Mouse (Mus musculus) naive thymus-derived CD4-positive, alpha-beta T cell, adult 5 months (primary cell): ENCODE results near the gene Lin28a. TPM values are rescaled to one million over a fixed set of nuclear protein-coding genes. Genes with fewer than 3 reads are reported as not detected.

Experiments used
- polyA plus RNA-seq: library from polyadenylated mRNA; unstranded; fragments of 100-300 nt; shearing (Covaris generic); gene quantifications from one replicate; pipeline ENCODE4 v1.2.1, GENCODE M21; 2017

Gene Lin28a
- not detected for polyA plus RNA-seq

DNA sequence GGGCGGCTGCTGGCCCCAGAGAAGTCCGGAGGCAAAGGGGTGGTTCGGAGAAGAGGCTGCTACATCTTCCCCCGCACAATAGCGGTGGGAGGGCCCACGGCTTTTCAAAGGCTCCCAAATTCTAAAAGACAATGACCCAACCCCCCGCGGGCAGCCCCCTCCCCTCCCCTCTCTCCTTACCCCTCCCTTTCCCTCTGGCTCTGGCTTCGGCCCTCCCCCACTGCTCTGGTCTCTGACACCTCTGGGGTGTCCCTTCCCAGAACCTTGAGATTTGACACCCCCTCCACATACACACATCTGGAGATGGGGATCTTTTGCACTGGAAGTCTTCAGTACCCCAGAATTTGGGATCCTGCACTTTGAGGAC is at the start of gene Lin28a:
Gene Lin28a, minus strand, starts transcription at position 63 of the 367 bp plus-strand sequence.

DNA sequence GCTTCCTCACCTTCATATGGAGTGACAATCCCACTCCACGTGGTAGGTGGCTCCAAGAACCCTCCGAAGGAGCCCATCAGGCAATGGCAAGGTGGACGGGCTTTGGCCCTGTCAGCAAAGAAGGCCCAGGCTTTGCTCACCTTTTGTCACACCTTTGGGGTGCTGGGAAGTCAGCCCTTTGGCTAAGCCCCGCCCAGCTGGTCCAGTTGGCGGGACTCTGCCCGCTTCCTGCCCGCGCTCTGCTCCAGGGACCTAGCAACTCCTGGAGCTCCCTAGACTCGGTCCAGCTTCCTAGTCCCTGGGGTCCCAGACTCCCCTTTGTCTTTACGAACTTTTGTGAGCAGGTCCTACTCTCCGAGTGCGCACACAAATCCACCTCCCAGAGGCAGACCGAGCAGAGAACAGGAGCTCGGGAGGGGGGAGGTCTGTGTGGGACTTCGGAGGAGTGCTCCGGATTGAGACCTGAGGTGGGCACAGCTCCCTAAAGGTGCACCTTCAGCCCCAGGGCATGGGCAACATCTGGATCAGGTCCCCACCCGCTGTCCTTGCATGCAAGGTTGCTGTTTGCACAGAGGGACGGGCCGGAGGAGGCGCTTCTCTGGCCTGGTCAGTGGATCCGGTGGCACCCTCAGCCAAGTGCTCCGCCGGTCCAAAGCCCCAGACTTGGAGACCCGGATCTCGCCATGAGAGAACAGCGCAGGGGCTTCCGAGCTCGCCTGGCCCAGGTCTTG is 41.7 kb upstream of the Lin28a start, which contains the start of gene Crybg2:
Gene Crybg2, plus strand, starts transcription at position 681 of the 731 bp plus-strand sequence.

DNA sequence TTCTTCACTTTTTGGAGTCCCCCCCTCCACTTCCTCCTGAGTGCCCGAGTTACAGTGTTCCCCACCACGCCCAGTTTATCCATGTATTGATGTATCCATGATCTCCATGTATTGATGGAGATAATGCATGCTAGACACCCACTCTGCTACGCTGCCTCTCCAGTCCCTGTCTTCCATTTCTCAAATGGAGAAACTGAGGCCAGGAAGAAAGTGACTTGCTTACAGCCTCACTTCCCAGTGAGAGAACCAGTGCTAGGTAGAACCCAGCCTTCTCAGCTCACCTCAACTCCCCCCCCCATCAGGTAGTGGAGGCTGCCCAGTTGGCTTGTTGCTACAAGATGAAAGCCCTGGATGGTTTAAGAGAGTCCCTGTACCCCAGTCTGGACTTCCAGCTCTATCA is 34.9 kb upstream of the Lin28a start, which contains the start of gene Zfp683:
Gene Zfp683, plus strand, starts transcription at position 301 of the 400 bp plus-strand sequence.

DNA sequence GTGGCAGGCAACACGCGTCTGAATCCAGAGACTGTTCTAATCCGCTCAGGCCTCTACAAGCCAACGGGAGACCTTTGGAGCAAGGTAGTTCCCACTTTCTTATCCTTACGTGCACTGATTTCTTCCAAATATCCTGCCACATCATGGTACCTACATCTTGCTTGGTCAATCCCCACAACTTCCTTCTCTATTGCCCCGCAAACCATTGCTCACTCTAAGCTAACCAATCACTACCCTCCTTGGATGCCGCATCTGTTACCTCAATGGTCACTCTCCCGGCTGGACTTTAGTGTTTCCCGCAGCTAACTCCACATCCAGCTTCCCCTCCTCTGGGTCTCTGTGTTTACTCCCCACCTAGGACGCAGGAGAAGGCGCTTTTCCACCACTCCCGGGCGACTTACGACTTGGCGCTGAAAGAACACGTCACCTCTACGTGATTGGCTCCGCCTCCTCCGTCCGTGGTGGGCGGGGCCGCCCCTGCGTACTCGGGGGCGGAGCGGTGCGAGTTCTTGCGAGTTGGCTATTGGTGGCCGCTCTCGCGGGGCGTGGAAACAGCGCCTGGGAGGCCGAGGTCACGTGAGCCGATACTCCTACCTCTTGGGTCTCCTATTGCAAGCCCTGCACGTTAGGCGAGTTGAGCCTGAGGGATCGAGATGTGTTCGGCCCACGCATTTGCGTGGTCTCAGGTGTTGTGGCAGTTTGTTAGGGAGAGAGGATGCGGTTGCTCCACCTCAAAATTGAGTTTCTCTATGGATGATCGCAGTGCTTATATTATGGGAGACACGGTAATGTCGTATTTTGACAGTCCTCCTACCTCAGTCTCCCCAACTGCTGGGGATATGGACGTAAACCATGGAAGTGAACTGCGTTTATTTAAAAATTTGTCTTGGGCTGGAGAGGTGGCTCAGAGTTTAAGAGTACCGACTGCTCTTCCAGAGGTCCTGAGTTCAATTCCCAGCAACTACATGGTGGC is 17.9 kb downstream of the Lin28a start, which contains the start of gene Dhdds:
Gene Dhdds, minus strand, starts transcription at position 453 of the 973 bp plus-strand sequence.

DNA sequence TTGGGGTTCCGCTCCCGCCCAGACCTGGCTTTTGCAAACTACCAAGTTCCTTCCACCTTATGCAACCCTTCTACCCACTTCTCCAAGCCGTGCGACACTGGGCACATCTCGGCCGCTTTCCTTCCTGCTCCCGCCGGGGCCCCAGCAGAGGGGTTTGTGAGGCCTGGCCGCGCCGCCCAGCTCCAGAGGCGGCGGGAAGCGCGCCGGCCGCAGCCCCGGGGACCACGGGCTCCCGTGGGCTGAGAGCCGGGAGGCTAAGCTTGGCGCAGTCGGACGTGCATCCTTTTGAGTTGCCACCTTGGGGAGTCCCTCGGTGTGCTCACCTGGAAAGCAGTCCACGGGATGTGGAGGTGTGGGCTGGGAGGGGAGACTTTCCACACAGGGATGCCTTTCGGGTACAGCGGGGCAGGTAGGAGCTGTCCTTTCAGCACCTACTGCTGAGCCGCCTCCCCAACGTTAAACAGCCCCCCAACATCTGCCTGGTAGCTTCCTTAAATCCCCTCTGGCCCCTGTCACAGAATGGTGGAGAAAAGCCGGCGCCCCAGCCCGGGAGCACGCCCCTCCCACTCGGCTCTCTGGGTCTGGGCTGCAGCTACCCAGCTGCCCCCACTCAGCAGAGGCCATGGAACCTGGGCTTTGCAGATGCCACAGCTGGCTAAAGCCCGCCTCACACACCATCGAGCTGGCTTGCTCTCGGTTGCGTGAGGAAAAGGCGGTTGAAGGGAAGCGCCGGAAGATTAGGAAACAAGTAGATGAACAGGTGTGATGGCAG is 50.3 kb downstream of the Lin28a start, which contains the start of gene Hmgn2:
Gene Hmgn2, minus strand, starts transcription at position 501 of the 772 bp plus-strand sequence.

Other genes with a start within 250 kb of the Lin28a start
- 164 TPM for gene Rps6ka1, start 131.0 kb downstream of the Lin28a start, polyA plus RNA-seq
- 321 TPM for gene Hmgn2, start 50.2 kb downstream of the Lin28a start, polyA plus RNA-seq
- gene Dhdds, start 17.9 kb downstream of the Lin28a start, polyA plus RNA-seq = 19.7 TPM
- gene Zfp683, start 35.0 kb upstream of the Lin28a start, polyA plus RNA-seq = not detected
- 9.1 TPM for gene Crybg2, start 42.0 kb upstream of the Lin28a start, polyA plus RNA-seq
- gene Cd52, start 76.2 kb upstream of the Lin28a start, polyA plus RNA-seq = 1,142 TPM
- 99.9 TPM for gene Ubxn11, start 83.7 kb upstream of the Lin28a start, polyA plus RNA-seq
- 821 TPM for gene Sh3bgrl3, start 109.9 kb upstream of the Lin28a start, polyA plus RNA-seq
- 31.3 TPM for gene Cep85, start 168.3 kb upstream of the Lin28a start, polyA plus RNA-seq
- gene Gm7534, start 184.2 kb upstream of the Lin28a start, polyA plus RNA-seq = not detected
- gene Catsper4, start 208.5 kb upstream of the Lin28a start, polyA plus RNA-seq = not detected
- not detected for gene Cnksr1, start 219.6 kb upstream of the Lin28a start, polyA plus RNA-seq
- gene E130218I03Rik, start 224.8 kb upstream of the Lin28a start, polyA plus RNA-seq = 1.6 TPM
- gene Zfp593, start 226.8 kb upstream of the Lin28a start, polyA plus RNA-seq = 24.3 TPM
- not detected for gene Gm30191, start 228.1 kb upstream of the Lin28a start, polyA plus RNA-seq
- not detected for gene Grrp1, start 235.3 kb upstream of the Lin28a start, polyA plus RNA-seq